Mouse (Mus musculus) left cerebral cortex, adult 9 months (tissue): ENCODE data around the gene Gm13199.

Experiments used
- DNase-seq, 2 experiments: peaks; one replicate each; pipeline ENCODE4 v3.0.0; 2022; ENCODE audit warnings: low spot score in 2 of 2

Gene Gm13199

GRCm38 (mm10) chr2:5862834-5863233 lies at the start of gene Gm13199:
Gene Gm13199, minus strand, starts transcription at chr2:5862934.
- DNase-seq, result no peak

GRCm38 (mm10) chr2:5911282-5911965 lies 48.7 kb upstream of the Gm13199 start:
- no peak for DNase-seq

GRCm38 (mm10) chr2:5906625-5907024 lies 43.9 kb upstream of the Gm13199 start:
- no peak for DNase-seq

- DNase-seq, result peak in 1 of 2 experiments; percentile 48
Observed at GRCm38 (mm10) chr2:5906092-5906491, 43.4 kb upstream of the Gm13199 start.

- no peak for DNase-seq
Observed at GRCm38 (mm10) chr2:5900145-5900544, 37.4 kb upstream of the Gm13199 start.

- peak; percentile 92 to 99 for DNase-seq
Observed at GRCm38 (mm10) chr2:5894843-5895570, 32.3 kb upstream of the Gm13199 start, which contains the start of gene Sec61a2. Gene Sec61a2, minus strand, starts transcription at chr2:5895432.

- no peak for DNase-seq
Observed at GRCm38 (mm10) chr2:5894296-5894695, 31.6 kb upstream of the Gm13199 start.

GRCm38 (mm10) chr2:5889412-5889811 lies 26.7 kb upstream of the Gm13199 start:
- peak; percentile 35 to 43 for DNase-seq

GRCm38 (mm10) chr2:5888865-5889264 lies 26.1 kb upstream of the Gm13199 start:
- DNase-seq, result no peak

GRCm38 (mm10) chr2:5877446-5877845 lies 14.7 kb upstream of the Gm13199 start:
- no peak for DNase-seq

- no peak for DNase-seq
Observed at GRCm38 (mm10) chr2:5869746-5870145, 7.0 kb upstream of the Gm13199 start.

GRCm38 (mm10) chr2:5867681-5868080 lies 4.9 kb upstream of the Gm13199 start:
- no peak for DNase-seq

GRCm38 (mm10) chr2:5851866-5852265 lies 10.9 kb downstream of the Gm13199 start:
- no peak for DNase-seq

- DNase-seq, result no peak
Observed at GRCm38 (mm10) chr2:5851116-5851515, 11.6 kb downstream of the Gm13199 start.

GRCm38 (mm10) chr2:5845826-5846225 lies 16.9 kb downstream of the Gm13199 start:
- DNase-seq, result no peak

- DNase-seq, result peak; percentile 87 to 93
Observed at GRCm38 (mm10) chr2:5844873-5845631, 17.7 kb downstream of the Gm13199 start, which contains the start of the genes Nudt5 and Cdc123. Gene Nudt5, plus strand, starts transcription at chr2:5845019. Gene Cdc123, minus strand, starts transcription at chr2:5845164.

GRCm38 (mm10) chr2:5844181-5844872 lies 18.4 kb downstream of the Gm13199 start:
- no peak for DNase-seq

GRCm38 (mm10) chr2:5840815-5841214 lies 21.9 kb downstream of the Gm13199 start:
- DNase-seq, result no peak

- DNase-seq, result no peak
Observed at GRCm38 (mm10) chr2:5825265-5825913, 37.3 kb downstream of the Gm13199 start.

- no peak for DNase-seq
Observed at GRCm38 (mm10) chr2:5824685-5825084, 38.0 kb downstream of the Gm13199 start.

GRCm38 (mm10) chr2:5824213-5824612 lies 38.5 kb downstream of the Gm13199 start:
- no peak for DNase-seq
